Mouse (Mus musculus) c-Kit-negative CD71-positive TER-119-positive erythroid progenitor cells, embryonic 14.5 days (primary cell): ENCODE results near the gene Pclaf.

Source experiments
- DNase-seq: peaks from one replicate; pipeline ENCODE4 v3.0.0-alpha.2; 2013; ENCODE audit warnings: low read depth, low spot score

Pclaf gene

GRCm38 (mm10) chr9:65890143-65890628 lies at the start of gene Pclaf:
Gene Pclaf (plus strand): TSS chr9:65890237.
- peak; percentile 75 for DNase-seq

- DNase-seq: no peak
These were observed 45.4 kb upstream of the Pclaf start for GRCm38 (mm10) chr9:65844421-65845165.

GRCm38 (mm10) chr9:65848154-65848553 lies 41.9 kb upstream of the Pclaf start:
- DNase-seq: no peak

- no peak for DNase-seq
These were observed 39.8 kb upstream of the Pclaf start for GRCm38 (mm10) chr9:65850203-65850602.

- no peak for DNase-seq
These were observed 30.4 kb upstream of the Pclaf start for GRCm38 (mm10) chr9:65859656-65860055.

GRCm38 (mm10) chr9:65884564-65885315 lies 5.3 kb upstream of the Pclaf start:
- DNase-seq: peak; percentile 72

- DNase-seq: no peak
These were observed 1.1 kb downstream of the Pclaf start for GRCm38 (mm10) chr9:65891126-65891525.

GRCm38 (mm10) chr9:65896977-65897376 lies 6.9 kb downstream of the Pclaf start:
- DNase-seq: no peak

GRCm38 (mm10) chr9:65902879-65903278 lies 12.8 kb downstream of the Pclaf start:
- no peak for DNase-seq

- no peak for DNase-seq
These were observed 13.4 kb downstream of the Pclaf start for GRCm38 (mm10) chr9:65903419-65903818.

GRCm38 (mm10) chr9:65908394-65909300 lies 18.6 kb downstream of the Pclaf start, which contains the start of the genes Trip4 and Csnk1g1:
Gene Trip4 (minus strand): TSS chr9:65908794.
Gene Csnk1g1 (plus strand): TSS chr9:65908924.
- DNase-seq: peak; percentile 70

GRCm38 (mm10) chr9:65909301-65909801 lies 19.3 kb downstream of the Pclaf start:
- DNase-seq: no peak

GRCm38 (mm10) chr9:65909837-65910236 lies 19.8 kb downstream of the Pclaf start:
- DNase-seq: no peak

- DNase-seq: no peak
These were observed 23.9 kb downstream of the Pclaf start for GRCm38 (mm10) chr9:65913976-65914375.

- DNase-seq: no peak
These were observed 27.0 kb downstream of the Pclaf start for GRCm38 (mm10) chr9:65917015-65917414.

- no peak for DNase-seq
These were observed 38.4 kb downstream of the Pclaf start for GRCm38 (mm10) chr9:65928456-65928855.

GRCm38 (mm10) chr9:65929826-65930225 lies 39.8 kb downstream of the Pclaf start:
- no peak for DNase-seq

- no peak for DNase-seq
These were observed 47.5 kb downstream of the Pclaf start for GRCm38 (mm10) chr9:65937566-65937965.

- DNase-seq: no peak
These were observed 61.1 kb downstream of the Pclaf start for GRCm38 (mm10) chr9:65951082-65951587.
